Mouse (Mus musculus): ENCODE results near the gene Pigk.

Gene Pigk

DNA sequence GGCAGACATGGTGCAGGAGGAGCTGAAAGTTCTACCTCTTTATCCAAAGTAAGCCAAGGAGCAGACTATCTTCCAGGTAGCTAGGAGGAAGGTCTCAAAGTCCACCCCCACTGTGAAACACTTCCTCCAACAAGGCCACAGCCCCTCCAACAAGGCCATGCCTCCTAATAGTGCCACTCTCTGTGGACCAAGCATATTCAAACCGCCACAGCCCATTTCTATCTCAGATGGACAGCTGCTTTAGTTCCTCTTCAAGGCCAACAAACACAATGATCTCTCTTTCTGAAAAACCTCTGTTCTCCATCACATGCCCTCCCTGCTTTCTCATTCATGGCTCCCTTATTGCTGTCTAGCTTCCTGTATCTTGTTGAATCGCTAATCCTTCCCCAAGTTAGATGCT is 218.6 kb downstream of the Pigk start:
- DNase-seq (ENCODE audit: low read depth, low spot score), result no peak

DNA sequence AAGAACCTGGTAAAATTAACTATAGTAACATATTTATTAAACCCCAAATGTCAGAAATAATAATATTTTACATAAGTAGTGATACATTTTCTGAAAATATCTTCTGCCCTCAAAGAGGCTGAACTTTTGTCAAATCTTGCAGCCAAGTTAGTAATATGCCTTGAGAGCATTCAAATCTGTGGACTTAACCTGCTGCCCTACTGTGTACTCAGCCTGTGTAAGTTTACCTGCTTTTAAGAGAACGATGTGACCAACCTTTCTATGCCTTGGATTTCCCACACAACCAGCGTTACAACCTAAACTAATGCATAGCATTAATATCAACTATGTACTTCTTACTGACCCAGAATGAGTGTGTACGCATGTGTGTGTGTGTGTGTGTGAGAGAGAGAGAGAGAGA is 219.8 kb downstream of the Pigk start:
- DNase-seq (ENCODE audit: low read depth, low spot score), result no peak

DNA sequence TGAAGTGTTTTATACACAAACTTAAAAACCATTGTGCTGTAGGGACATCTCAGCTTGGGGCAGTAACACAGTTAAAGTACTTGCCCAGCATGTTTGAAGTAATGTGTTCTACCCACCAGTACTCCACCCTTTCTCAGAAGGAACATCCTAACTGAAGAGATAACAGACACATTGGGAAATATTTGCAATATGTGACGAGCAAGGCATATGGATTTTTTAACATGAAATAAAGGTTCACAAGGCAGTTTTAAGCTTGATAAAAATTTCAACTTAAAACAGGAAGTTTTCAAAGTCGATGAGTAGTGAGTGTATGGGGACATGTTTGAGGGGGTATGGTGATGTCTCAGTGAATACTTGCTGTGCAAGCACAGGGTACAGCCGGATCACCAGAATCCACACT is 222.4 kb downstream of the Pigk start:
- DNase-seq (ENCODE audit: low read depth, low spot score), result no peak

DNA sequence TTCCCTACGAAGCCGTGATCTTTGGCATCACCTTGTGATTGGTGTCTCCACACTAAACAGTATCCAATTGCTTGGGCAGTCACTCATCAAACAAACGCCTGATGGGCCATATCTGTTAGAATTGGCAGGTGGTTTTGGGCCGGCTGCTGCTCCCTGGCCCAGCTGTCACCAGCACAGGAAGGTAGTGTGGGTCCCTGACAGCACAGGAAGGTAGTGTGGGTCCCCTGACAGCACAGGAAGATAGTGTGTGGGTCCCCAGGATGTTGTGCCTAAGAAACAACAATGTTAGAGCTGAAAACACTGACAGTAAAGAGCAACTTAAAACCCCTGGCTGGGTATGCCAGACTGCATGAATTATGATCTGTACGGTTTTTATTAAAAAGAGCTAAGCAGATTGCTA is 227.8 kb downstream of the Pigk start:
- DNase-seq (ENCODE audit: low read depth, low spot score), result no peak

DNA sequence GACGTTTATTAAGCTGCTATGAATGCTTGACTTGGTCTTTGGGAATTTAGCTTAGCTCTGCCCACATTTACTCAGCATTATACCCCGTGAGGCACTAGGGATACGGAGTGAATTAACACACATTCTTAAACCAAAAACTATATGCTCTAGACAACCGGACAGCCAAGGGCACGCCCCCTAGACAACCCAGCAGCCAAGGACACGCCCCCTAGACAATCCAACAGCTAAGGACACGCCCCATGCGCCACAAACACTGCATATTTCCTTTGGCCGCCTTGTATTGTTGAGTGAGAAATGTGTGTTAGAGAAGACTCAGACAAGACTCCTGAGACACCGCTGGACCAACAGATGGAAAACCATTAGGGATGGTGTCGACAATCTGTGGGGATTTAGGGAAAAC is 229.1 kb downstream of the Pigk start:
- DNase-seq (ENCODE audit: low read depth, low spot score), result peak; percentile 76

DNA sequence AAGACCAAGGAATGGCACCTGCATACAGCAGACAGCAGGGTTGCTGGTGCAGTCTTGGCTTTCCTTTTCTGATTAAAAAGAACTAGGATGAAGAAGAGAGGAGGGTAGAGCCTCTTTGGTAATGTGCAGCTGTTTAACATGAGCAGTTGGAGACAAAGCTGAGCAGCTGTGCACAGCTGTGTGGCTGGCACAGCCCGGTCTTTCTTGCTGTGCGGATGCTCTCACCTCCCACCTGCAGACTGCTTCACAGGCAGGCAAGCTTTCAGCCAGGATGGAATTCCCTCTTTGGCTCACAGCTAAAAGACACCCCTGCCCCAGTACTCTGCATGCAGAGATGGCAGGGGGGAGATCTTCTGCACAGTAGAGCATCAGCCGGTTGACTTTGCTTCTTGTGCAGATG is 230.9 kb downstream of the Pigk start:
- no peak for DNase-seq (ENCODE audit: low read depth, low spot score)

DNA sequence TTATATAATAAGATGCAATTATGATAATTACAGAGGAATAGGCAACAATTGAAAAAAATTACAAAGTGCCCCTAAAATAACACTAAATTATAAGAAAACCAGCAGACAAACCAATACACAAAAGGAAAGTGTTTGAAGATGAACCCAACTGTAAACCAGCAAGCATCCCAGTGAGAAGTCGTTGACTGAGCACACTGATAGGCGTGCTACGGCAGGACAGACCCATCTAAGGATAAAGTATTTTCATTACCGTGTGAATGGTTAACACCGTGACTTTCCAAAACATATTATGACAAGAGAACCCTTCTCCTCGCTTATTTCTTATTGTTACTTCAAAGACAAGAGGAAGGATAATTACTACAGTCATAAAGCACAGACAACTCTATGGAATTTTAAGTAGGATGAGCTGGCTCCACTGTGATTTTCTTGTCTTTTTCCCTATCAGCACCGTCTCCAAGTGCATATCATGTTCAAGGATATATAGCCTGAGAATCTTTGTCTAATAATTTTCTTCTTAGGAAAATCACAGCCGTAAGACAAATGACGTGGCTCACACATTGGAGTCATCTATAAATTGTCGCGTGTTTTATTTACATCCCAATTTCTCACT is 233.2 kb downstream of the Pigk start:
- no peak for DNase-seq (ENCODE audit: low read depth, low spot score)

DNA sequence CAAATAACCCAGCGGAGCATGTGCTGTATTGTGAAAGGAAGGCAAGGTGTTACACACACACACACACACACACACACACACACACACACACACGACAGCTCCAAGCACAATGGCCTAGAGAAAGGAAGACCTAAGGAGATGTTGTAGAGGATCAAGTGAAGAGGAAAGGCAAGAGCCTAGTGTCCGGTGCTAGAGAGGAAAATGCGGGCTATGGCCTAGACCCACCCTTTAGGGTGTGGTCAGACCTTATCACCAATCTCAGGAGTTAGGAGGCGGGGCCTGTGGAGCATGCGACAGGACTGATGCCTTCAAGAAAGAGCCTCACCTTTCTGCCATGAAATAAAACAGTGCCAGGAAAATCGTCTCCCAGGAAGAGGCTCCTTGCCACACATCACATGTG is 234.7 kb downstream of the Pigk start:
- DNase-seq (ENCODE audit: low read depth, low spot score), result peak; percentile 16

DNA sequence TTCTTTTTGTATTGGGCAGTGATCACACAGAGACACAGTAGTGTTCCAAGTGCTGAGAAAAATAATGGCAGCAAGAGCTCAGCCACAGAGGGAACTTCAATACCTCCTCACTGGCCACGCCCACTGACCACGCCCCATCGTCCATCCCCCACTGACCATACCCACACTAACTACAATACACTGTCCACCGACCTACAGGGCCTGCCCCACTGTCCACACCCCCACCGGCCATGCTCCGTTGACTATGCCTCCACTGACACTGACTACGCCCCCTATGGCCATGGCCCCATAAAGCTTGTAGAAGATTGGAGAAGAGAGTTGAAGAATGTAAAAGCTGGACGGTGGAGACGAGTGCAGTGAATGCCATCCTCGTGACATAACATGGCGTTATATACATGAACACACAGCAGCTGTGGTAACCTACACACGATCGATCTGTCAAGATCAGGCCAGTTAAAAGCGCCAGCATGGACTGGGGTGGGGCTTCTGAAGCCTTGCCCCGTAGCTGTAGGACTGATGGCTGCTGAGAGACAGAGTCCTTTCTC is 235.4 kb downstream of the Pigk start:
- no peak for DNase-seq (ENCODE audit: low read depth, low spot score)

DNA sequence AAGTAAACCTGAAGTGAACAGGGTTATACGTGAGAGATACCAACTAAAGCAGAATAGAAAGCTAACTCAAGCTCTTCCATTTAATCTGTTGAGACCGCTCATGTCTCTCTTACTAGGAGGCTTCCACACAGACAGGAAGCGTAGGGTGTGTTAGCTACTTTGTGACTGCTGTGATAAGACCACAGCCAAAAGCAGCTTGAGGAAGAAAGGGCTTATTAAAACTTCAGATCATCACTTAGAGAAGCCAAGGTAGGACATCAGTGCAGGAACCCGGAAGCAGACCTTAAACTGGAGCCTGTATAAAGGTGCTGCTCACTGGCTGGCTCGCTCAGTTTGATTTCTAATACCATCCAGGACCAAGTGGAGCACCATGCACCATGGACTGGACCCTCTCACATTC is 236.4 kb downstream of the Pigk start:
- DNase-seq (ENCODE audit: low read depth, low spot score), result no peak

DNA sequence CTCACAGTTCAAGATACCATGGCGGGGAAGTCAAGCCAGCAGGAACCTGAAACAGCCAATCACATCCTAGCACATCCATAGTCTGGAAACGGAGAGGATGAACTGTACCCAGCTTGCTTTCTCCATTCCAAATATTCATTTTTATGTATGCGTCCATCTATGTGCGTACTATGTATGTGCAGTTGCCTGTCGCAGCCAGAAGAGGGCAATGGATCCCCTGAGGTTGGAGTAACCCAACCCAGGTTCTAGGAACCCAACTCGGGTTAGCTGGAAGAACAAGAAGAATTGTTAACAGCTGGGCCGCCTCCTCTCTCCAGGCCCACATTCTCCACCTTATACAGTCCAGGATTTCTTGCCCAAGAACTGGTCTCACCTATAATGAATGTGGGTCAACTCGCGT is 237.0 kb downstream of the Pigk start:
- peak; percentile 45 for DNase-seq (ENCODE audit: low read depth, low spot score)

DNA sequence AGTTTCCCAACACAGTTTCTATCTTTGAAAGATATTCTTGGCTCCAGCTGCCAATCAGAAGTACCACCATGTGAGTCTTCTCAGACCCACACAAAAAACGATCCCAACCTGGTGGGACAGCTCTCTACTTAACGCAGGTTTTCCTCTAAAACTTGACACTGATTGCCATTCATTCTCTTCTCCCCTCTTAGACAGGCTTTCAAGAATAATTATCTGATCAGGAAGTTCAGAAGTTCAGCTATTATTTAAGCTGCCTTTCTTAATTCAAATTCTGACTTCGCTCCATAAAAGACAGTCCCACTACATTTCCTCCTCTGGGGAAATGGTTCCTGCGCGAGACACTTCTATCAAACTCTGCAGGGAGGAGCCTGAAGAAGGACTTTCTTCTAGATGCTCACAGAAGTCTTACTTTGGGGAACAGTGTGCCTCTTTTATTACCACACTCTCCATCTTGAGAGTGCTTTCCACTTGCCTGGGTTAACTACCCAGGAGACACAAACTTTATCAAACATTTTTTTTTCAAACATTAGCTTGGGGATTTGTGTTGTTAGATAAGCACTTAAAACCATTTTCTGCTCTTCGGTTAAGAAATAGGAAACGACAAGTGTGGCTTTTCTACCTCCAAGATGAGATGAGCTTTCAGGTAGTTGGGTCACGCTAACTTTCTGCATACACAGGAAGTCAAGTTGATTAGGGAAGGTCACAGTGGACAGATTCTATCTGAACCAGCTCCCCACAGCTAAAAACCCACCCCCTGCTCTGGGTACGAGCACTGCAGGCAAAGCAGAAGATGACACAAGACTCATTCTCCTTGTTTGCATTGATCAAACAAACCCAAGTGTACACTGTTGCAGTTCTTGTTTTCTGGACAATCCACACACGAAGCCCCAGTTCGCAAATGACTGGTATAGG is 238.0 kb downstream of the Pigk start:
- DNase-seq (ENCODE audit: low read depth, low spot score), result no peak

DNA sequence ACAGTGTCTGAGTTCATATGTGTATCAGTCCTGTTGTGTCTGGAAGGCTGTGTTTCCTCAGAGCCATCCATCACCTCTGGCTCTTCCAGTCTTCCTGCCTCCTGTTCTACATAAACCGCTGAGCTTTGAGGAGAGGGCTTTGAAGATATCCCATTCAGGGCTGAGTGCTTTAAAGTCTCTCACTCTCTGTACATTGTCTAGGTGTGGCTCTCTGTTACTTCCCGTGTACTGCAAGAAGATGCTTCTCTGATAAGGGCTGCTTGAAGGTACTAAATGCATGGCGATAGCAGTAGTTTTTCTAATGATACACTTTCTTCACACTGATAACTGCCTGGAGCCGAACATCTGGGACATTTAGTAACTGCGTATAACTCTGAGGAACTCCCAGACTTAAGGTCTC is 242.1 kb downstream of the Pigk start:
- no peak for DNase-seq (ENCODE audit: low read depth, low spot score)

DNA sequence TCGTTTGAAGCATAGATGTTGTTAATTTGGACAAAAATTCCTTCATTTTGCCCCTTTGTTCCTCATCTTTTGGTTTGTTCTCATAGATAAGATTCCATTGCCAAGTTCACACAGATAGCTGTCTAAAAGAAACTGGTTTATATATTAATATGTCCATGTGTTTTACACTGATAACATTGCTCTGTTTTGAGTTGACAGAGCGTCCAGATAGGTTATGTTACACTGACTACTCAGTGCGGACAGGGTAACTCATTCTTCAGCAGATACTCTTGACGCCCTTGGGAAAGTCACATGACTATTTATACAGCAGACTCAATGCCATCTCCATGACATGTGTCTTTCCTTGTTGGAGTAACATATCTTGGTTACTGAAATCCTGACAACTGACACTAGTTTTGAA is 242.9 kb downstream of the Pigk start:
- no peak for DNase-seq (ENCODE audit: low read depth, low spot score)

DNA sequence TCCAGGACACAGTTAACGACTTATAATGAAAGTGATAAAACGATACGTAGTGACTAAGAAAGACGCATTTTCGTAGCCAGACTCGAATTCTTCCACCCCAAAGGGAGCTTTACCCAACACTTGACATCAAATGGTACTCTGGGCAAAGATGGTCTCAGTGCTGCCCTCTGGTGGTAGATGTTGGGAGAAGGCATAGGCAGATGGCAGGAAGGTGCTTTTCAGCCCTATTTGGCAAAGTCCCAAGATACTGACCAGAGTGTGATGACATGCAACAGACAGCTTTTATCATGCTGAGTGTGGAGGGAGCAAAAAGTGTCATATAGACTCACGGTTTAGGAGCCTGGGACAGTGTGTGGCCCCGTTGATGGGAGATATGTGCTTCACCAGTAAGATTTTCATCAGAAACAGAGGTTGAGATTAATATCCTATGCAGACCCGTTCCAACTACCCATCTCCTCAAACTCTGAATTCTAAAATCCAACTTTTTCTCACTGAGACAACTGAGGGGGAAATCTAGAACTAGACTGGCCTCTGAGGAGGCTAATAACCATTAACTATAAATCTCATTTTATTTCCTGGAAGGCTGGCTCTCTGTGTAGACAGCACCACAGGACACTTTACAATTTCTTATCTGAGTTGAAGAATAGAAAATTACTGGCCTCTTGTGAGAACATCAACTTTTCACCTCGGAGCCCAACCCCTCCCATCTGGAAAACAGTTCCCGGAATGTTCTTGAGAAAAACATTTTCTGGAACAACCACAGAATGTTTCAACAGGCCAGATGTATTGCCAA is 244.7 kb downstream of the Pigk start:
- peak; percentile 85 for DNase-seq (ENCODE audit: low read depth, low spot score)

DNA sequence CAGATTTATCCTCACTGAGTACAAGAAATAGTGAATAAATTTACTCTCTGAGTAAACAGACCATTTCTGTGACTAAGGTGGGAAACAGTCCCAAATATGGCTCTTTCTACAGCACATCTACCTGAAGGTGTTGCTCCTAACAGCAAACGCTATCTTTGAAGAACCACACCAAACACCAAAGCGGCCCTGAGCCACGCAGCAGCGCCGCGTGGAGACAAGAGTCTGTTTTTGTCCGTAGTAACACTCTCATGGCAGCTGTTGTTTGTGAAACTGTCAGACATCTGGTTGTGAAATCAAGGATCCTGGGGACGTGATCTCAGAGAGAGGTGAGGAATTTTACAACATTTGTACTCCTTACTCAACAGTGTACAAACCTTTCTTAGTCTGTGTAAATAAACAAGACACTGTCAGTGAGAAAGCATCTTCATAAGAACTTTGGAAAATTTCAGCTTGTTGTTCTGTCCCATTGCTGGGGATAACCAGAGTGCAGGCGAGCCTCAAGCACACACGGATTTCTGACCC is 248.0 kb downstream of the Pigk start:
- no peak for DNase-seq (ENCODE audit: low read depth, low spot score)

DNA sequence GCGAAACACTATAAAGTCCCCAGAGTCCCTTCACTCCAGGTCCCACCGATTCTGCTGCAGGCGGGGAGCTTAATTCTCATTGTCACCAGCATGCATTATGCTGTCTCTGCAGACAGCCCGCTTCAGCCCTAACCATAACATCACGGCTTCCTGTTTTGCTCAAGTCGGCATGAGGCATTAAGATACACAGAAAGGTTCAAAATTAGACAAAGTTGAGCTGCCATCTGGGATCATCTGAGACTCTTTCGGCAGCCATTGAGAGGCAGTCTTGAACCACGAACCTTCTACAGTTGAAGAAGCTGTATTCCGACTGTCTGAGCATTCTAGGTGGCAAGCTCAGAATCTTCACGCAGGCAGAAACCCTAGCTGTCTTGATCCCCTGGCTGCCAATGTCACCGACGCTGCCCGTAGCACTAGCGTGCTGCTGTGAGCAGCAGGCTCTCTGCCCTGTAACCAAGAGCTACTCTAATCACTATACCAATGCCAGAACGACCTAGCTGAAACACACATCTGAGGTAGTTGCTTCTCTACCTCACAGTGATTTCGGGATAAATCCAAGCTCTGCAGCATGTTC is 256.0 kb downstream of the Pigk start:
- DNase-seq (ENCODE audit: low read depth, low spot score), result no peak

DNA sequence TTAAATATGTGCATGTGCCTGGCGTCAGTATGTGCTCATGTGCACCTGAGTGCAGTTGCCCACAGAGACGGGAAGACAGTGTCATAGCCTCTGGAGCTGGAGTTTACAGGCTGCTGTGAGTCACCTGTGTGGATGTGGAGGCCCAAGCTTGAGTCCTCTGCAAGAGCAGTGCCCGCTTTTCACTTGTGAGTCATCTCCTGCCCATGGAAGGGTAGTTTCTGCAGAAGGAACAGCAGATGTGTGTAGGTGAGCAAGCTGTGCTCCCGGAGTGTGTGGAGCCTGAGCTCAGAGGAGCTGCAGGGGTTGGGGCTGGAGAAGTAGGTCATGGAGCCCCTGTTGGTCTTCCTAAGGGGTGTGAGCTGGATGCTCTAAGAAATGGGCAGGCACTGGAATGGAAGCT is 257.5 kb downstream of the Pigk start:
- no peak for DNase-seq (ENCODE audit: low read depth, low spot score)

DNA sequence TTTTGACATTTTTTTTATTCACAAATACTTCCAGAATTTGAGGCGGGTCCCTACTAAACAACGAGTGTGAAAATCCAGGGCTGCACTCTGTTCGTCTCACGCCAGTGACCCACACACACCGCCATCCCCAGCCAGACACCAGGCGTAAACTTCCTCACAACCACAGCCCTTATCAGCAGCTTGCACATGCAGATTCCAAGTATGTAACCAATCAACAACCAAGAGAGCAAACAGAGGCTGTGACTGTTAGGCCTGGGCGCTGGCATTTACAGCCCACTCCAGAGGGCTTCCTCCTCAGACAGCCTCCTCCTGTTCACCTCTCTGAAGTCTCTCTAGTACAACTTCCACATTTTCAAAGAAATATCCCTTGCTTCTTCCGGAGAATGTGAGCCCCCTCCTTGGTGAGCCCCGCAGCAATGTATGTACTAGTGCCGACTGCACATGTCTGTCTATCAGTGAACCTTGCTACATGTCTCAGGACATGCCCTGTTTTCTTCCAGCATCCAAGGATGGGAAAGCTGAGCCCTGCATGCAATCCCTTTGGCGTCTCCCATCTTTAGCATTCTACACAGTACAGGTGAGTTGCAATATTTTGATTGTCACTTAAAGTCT is 265.7 kb downstream of the Pigk start:
- peak; percentile 33 for DNase-seq (ENCODE audit: low read depth, low spot score)

DNA sequence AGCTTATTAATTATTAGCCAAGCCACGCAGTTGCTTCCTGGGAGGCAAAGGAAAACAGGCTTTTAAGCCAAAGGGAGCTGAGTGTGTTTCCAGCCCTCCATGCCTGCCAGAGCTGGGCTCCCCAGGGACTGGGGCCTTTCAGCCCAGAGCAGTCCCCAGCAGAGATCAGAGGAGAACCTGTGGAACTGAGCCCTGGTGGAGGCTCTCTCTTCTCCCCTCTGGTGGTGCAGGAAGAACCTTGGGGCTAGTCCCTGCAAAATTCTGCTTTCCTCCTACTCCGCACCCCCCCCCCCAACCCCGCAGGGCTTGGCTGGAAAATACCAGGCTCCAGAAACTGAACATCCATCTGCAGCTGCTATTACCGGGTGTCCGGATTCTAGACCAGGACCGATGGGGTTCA is 266.5 kb downstream of the Pigk start:
- no peak for DNase-seq (ENCODE audit: low read depth, low spot score)

All from ZHBTc4 (cell line).